Mouse (Mus musculus): ENCODE data around the gene Spaca4.
A peak's percentile ranks its signal among the peaks of the same experiment; 100 is the strongest.

Spaca4 gene

GRCm38 (mm10) chr7:45726419-45726818, 806 bp upstream of the Spaca4 start:
- no peak for DNase-seq

- DNase-seq, result no peak
Observed at GRCm38 (mm10) chr7:45725151-45725550, 462 bp downstream of the Spaca4 start.

- no peak for DNase-seq
Observed at GRCm38 (mm10) chr7:45723781-45724180, 1.8 kb downstream of the Spaca4 start.

GRCm38 (mm10) chr7:45723301-45723700, 2.3 kb downstream of the Spaca4 start:
- no peak for DNase-seq

- DNase-seq, result no peak
Observed at GRCm38 (mm10) chr7:45722348-45722713, 3.3 kb downstream of the Spaca4 start.

GRCm38 (mm10) chr7:45721642-45722347, 3.8 kb downstream of the Spaca4 start:
- DNase-seq, result no peak

- no peak for DNase-seq
Observed at GRCm38 (mm10) chr7:45721234-45721571, 4.4 kb downstream of the Spaca4 start.

- peak; percentile 40 for DNase-seq
Observed at GRCm38 (mm10) chr7:45720413-45721233, 5.0 kb downstream of the Spaca4 start, which contains the start of gene Fam83e. Fam83e (plus strand) TSS chr7:45721212.

GRCm38 (mm10) chr7:45719738-45720412, 5.7 kb downstream of the Spaca4 start:
- DNase-seq, result no peak

- DNase-seq, result no peak
Observed at GRCm38 (mm10) chr7:45719180-45719579, 6.4 kb downstream of the Spaca4 start.

- no peak for DNase-seq
Observed at GRCm38 (mm10) chr7:45718331-45718730, 7.3 kb downstream of the Spaca4 start.

GRCm38 (mm10) chr7:45717918-45718297, 7.7 kb downstream of the Spaca4 start, which contains the start of gene Sphk2:
Sphk2 (minus strand) TSS chr7:45718002.
- DNase-seq, result peak; percentile 99

GRCm38 (mm10) chr7:45716952-45717917, 8.4 kb downstream of the Spaca4 start:
- DNase-seq, result no peak

GRCm38 (mm10) chr7:45716460-45716857, 9.2 kb downstream of the Spaca4 start:
- DNase-seq, result no peak

GRCm38 (mm10) chr7:45715741-45716459, 9.7 kb downstream of the Spaca4 start:
- DNase-seq, result peak; percentile 27

GRCm38 (mm10) chr7:45715090-45715708, 10.4 kb downstream of the Spaca4 start, which contains the start of gene Rpl18:
Rpl18 (plus strand) TSS chr7:45715457.
- DNase-seq, result peak; percentile 99

GRCm38 (mm10) chr7:45714630-45715089, 11.0 kb downstream of the Spaca4 start:
- peak; percentile 58 for DNase-seq

- no peak for DNase-seq
Observed at GRCm38 (mm10) chr7:45713881-45714520, 11.6 kb downstream of the Spaca4 start.

GRCm38 (mm10) chr7:45713396-45713795, 12.2 kb downstream of the Spaca4 start:
- no peak for DNase-seq

- peak; percentile 82 for DNase-seq
Observed at GRCm38 (mm10) chr7:45712022-45712757, 13.4 kb downstream of the Spaca4 start.
